Mouse (Mus musculus) forebrain, embryonic 15.5 days (tissue): Measurements from ENCODE around the gene Tmem240. TPM values are rescaled to one million over a fixed set of nuclear protein-coding genes. Genes with fewer than 3 reads are reported as not detected.
"Not testable (repeated sequence)": the region's sequence is repeated elsewhere in the genome, so short reads cannot be mapped to it uniquely, and the experiment has no call there.

ENCODE experiments used
- ATAC-seq: fragments of 200-750 bp; cut with Nextera tagmentation; replicated peaks from 2 replicates; pipeline ENCODE4 v1.8.0; 2017; ENCODE audit warnings: mild to moderate bottlenecking, moderate TSS enrichment, moderate library complexity
- H3K27ac ChIP-seq: fragments of 300-500 bp; sonication (generic); replicated peaks from 2 replicates; pipeline ENCODE4 v1.5.1; 2015; ENCODE audit warnings: mild to moderate bottlenecking, inconsistent platforms
- H3K27me3 ChIP-seq: fragments of 300-500 bp; sonication (generic); 2 replicates; pipeline ENCODE4 v1.6.1; 2015; ENCODE audit warnings: inconsistent platforms
- H3K36me3 ChIP-seq: fragments of 300-500 bp; sonication (generic); 2 replicates; pipeline ENCODE4 v1.6.1; 2015; ENCODE audit warnings: mild to moderate bottlenecking, inconsistent platforms
- H3K4me1 ChIP-seq: fragments of 300-500 bp; sonication (generic); 2 replicates; pipeline ENCODE4 v1.6.1; 2015; ENCODE audit warnings: inconsistent platforms
- H3K4me2 ChIP-seq: fragments of 300-500 bp; sonication (generic); replicated peaks from 2 replicates; pipeline ENCODE4 v1.6.1; 2015; ENCODE audit warnings: mild to moderate bottlenecking, inconsistent platforms
- H3K4me3 ChIP-seq: fragments of 300-500 bp; sonication (generic); 2 replicates; pipeline ENCODE4 v1.5.1; 2015; ENCODE audit warnings: mild to moderate bottlenecking, inconsistent platforms
- H3K9ac ChIP-seq: fragments of 300-500 bp; sonication (generic); replicated peaks from 2 replicates; pipeline ENCODE4 v1.6.1; 2015; ENCODE audit warnings: mild to moderate bottlenecking, inconsistent platforms
- H3K9me3 ChIP-seq: fragments of 300-500 bp; sonication (generic); 2 replicates; pipeline ENCODE4 v1.6.1; 2016; ENCODE audit warnings: inconsistent platforms
- WGBS: fragments of 180-500 bp; shearing (Covaris S2); methylation state at CpG from one replicate; pipeline ENCODE4 v1.1.7; 2015; ENCODE audit warnings: mixed read lengths; 5-methylcytosine and 5-hydroxymethylcytosine counted together
- polyA plus RNA-seq: library from polyadenylated mRNA; unstranded; fragments of >200 nt; fragmentation: Nextera tagmentation; extraction: Ambion mirVana; gene quantifications from 2 replicates; pipeline ENCODE4 v1.2.1, GENCODE M21; 2015

Gene Tmem240
- 10.4 TPM in 2 replicates for polyA plus RNA-seq

DNA sequence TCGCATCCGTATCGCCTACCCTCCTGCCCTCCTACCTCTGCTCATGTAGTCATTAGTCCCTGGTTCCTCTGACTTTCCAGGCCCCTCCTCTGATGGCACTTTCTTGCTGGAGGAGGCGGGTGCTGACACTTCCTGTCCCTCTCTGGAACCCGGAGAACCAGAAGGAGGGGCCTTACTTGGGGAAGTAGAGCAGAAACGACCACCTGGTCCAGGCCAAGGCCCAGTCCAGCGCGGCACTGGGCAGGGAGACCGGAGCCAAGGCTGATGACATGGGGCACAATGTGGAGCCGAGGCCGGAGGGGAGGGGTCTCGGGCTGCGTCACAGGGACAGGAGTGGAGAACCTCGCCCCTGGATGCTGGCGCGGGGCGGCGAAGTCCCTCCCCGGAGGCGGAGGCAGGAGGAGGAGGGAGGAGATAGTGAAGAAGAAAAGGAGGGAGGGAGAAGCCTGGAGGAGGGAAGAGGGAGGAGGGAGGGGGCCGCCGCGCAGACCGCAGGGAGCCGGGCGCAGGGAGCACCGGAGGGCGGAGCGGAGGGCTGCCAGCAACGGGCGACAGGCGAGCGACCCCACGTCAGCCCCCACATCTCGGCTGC, at the start of gene Tmem240:
Gene Tmem240 (plus strand): TSS at position 451 of the 592 bp plus-strand sequence.
- peaks cover 8% of the 10 kb centered on the region; the same call in 1 of the 2 replicates for H3K36me3 ChIP-seq
- peak within 1 kb of the TSS; percentile 87 for H3K4me3 ChIP-seq
- H3K27ac ChIP-seq, result peak within 1 kb of the TSS; percentile 94
- H3K9ac ChIP-seq, result peak within 1 kb of the TSS; percentile 96
- H3K4me2 ChIP-seq, result peak within 1 kb of the TSS; percentile 93
- peak; percentile 90 for ATAC-seq
- H3K9me3 ChIP-seq, result no peaks in the 10 kb centered on the region
- H3K4me1 ChIP-seq, result peaks cover 26% of the 10 kb centered on the region
- H3K27me3 ChIP-seq, result no peaks in the 10 kb centered on the region
- under 1% methylated on average over 30 of the region's 35 CpGs for WGBS

DNA sequence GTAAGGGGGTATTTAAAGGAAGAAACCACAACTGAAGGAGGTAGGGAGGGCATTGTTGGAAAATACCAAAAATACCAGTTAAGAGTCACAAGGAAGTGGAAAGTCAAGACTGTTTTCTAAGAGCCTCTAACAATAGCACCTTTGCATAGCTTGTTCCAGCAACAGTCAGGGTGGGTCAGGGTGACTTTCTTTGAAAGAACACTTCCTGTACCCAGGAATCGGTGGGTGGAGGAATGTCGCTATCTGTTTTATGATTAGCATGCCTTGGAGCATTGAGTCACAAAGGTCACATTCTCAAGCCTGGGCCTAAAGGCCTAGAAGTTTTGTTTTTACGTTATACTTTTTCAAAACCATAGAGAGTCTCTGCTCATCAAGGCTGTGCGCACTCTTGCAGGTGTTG, 46.8 kb upstream of the Tmem240 start:
- not testable (repeated sequence) for ATAC-seq, H3K36me3 ChIP-seq
- WGBS, result 90% methylated on average over 4 of the region's 4 CpGs

DNA sequence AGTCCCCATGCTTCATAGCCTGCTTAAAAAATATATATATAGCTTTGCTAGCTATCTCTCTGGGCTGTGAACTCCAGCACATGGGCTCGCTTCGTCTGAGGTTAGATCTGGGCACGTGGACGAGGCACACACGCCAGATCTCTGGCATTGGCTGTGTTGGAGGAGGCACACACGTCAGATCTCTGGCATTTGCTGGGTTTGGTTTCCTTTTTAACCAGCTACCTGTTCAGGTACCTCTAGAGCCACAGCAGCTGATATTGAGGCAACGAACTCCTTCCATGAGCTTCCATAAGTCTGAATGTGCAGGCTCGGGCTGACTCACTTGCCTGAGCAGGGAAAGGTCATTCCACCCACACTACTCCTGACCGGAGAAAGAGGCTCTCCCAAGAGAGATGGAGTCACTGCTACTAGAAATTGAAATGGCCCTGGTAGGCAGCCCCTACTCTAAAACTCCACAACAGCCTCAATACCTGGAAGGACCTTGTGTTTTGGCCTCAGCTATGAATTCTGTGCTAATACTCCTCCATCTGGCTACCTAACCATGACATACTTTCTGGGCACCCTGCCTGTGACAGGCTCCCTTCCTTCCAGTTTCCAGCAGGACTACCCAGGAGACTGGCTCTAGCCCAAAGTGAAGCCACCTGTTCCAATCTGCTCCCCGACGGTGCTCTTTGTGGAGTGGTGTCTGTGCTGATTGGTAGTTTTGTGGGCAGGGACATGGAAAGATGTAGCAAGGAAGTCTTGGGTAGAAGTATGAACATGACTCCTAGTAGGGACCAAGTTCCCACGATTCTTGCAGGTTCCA, 43.8 kb upstream of the Tmem240 start:
- H3K4me2 ChIP-seq, result no peak overlapping the region
- ATAC-seq, result no peak
- no peaks in the 10 kb centered on the region for H3K9me3 ChIP-seq
- peaks cover 19% of the 10 kb centered on the region for H3K4me1 ChIP-seq
- peaks cover 5% of the 10 kb centered on the region; the same call in 1 of the 2 replicates for H3K27me3 ChIP-seq
- no peaks in the 10 kb centered on the region for H3K36me3 ChIP-seq
- H3K9ac ChIP-seq, result no peak overlapping the region
- no peak overlapping the region for H3K4me3 ChIP-seq
- 77% methylated on average over 12 of the region's 12 CpGs for WGBS
- H3K27ac ChIP-seq, result no peak overlapping the region

More for the DNA sequence above, 46.8 kb upstream of the Tmem240 start:
- H3K27me3 ChIP-seq, H3K4me3 ChIP-seq, H3K4me1 ChIP-seq, H3K27ac ChIP-seq, H3K9me3 ChIP-seq, H3K4me2 ChIP-seq, H3K9ac ChIP-seq: not testable (repeated sequence)

DNA sequence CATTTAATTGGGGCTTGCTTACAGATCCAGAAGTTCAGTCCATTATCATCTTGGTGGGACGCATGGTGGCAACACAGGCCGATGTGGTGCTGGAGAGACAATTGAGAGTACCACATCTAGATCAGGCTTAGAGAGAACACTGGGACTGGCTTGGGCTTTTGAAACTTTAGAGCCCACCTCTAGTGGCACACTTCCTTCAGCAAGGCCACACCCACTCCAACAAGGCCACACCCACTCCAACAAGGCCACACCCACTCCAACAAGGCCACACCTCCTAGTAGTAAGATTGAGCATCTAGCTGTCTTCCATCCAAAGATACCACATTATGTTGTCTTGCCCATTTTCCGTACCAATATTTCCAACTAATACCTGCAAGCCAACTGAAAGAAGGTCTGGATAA, 42.2 kb upstream of the Tmem240 start:
- WGBS, result 96% methylated on average over 3 of the region's 3 CpGs
- Histone ChIP-seq H3K4me1 (peaks cover 28% of the 10 kb centered on the region), H3K9ac (no peak overlapping the region), H3K27me3 (peaks cover 5% of the 10 kb centered on the region; the same call in 1 of the 2 replicates), H3K9me3 (no peaks in the 10 kb centered on the region), H3K4me3 (no peak overlapping the region), H3K27ac (no peak overlapping the region), H3K4me2 (no peak overlapping the region), H3K36me3 (no peaks in the 10 kb centered on the region)
- no peak for ATAC-seq

DNA sequence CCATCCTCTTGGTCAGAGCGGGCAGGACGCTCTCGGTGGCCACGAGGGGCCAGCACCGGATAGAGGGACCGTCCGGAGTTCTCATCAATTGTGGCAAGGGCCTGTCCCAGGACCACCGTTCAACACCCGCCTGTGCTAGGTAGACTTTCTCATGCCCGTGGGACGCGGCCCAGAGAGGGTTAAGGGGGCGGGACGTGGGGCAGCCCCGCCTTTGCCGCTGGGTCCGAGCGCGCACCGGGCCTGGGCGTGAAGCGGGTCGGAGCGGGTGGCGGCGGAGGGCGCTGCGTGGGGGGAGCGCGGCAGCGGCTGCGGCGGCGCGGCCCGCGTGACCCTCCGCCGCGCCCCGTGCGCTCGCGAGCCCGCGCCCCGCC, 40.5 kb upstream of the Tmem240 start, which contains the start of gene Fndc10:
Gene Fndc10 (plus strand): TSS at position 232 of the 371 bp plus-strand sequence.
- Histone ChIP-seq H3K4me1 (peaks cover 28% of the 10 kb centered on the region), H3K27me3 (peaks cover 5% of the 10 kb centered on the region; the same call in 1 of the 2 replicates), H3K9me3 (no peaks in the 10 kb centered on the region), H3K4me2 (peak within 1 kb of the TSS; percentile 58), H3K27ac (peak within 1 kb of the TSS; percentile 89), H3K36me3 (no peaks in the 10 kb centered on the region), H3K4me3 (peak within 1 kb of the TSS; percentile 69), H3K9ac (peak within 1 kb of the TSS; percentile 69)
- ATAC-seq, result peak; percentile 93
- WGBS, result under 1% methylated on average over 28 of the region's 47 CpGs

DNA sequence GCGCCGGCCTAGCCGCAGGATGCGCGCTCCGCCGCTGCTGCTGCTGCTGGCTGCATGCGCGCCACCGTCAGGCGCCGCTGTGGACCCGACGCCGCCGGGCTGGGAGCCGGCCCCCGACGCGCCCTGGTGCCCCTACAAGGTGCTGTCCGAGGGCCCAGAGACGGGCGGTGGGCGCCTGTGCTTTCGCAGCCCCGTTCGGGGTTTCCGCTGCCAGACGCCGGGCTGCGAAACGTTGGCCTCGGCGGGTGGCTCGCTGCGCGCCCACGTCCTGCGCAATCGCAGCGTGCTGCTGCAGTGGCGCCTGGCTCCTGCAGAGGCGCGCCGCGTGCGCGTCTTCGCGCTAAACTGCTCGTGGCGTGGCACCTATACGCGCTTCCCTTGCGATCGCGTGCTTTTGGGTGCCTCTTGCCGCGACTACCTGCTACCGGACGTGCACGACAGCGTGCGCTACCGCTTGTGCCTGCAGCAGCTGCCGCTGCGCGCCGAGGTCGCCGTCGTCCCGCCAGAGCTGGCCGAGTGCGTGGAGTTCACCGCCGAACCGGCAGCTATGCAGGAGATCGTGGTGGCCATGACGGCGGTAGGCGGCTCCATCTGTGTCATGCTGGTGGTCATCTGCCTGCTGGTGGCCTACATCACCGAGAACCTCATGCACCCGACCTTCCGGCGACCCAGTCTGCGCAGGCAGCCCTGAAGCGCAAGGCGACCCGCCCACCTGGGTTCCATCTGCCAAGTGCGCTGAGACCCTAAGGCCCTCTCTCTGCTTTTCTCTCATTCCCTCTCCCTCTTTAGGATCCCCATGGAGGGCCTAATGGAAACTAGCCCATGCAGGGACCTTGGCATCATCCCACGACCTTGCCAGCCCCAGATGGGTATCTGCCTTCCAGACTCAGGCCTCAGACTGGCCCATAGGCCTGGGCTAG, 39.9 kb upstream of the Tmem240 start:
- Histone ChIP-seq H3K27ac (peak overlapping the region; percentile 89), H3K9ac (peak overlapping the region; percentile 69), H3K9me3 (no peaks in the 10 kb centered on the region), H3K4me3 (peak overlapping the region; percentile 69), H3K36me3 (no peaks in the 10 kb centered on the region), H3K4me1 (peaks cover 28% of the 10 kb centered on the region), H3K4me2 (peak overlapping the region; percentile 58), H3K27me3 (peaks cover 5% of the 10 kb centered on the region; the same call in 1 of the 2 replicates)
- under 1% methylated on average over 85 of the region's 92 CpGs for WGBS
- ATAC-seq, result peak; percentile 87

DNA sequence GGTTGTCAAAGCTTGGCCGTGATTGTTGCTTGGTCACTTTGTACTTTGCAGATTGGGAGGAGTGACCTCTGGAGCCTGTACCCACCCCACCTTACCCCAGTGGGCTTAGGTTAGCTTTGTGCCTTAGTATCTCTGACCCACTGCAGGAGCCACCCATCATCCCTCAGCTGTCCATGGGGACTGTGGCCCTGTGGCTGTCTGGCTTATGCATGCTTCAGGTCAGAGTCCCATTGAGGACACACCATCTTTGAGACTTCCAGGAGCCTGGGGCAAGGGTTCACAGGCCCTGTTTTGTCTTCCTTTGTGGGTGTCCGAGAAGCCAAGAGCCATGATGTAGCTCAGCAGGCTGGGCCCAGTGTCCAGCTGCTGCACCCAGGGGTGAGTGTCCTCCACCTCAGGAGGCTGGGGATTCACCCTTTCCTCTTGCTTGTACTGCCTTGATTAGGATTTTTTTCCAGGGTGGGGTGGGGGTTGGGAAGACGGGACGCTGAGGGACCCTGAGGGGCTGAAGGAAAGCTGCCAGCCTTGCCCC, 39.0 kb upstream of the Tmem240 start:
- no peaks in the 10 kb centered on the region for H3K9me3 ChIP-seq
- no peak overlapping the region for H3K27ac ChIP-seq
- no peaks in the 10 kb centered on the region for H3K36me3 ChIP-seq
- H3K4me3 ChIP-seq, result peak overlapping the region; percentile 69
- peaks cover 28% of the 10 kb centered on the region for H3K4me1 ChIP-seq
- peak overlapping the region; percentile 69 for H3K9ac ChIP-seq
- WGBS, result 77% methylated on average over 4 of the region's 4 CpGs
- no peak for ATAC-seq
- H3K27me3 ChIP-seq, result peaks cover 5% of the 10 kb centered on the region; the same call in 1 of the 2 replicates
- peak overlapping the region; percentile 58 for H3K4me2 ChIP-seq

DNA sequence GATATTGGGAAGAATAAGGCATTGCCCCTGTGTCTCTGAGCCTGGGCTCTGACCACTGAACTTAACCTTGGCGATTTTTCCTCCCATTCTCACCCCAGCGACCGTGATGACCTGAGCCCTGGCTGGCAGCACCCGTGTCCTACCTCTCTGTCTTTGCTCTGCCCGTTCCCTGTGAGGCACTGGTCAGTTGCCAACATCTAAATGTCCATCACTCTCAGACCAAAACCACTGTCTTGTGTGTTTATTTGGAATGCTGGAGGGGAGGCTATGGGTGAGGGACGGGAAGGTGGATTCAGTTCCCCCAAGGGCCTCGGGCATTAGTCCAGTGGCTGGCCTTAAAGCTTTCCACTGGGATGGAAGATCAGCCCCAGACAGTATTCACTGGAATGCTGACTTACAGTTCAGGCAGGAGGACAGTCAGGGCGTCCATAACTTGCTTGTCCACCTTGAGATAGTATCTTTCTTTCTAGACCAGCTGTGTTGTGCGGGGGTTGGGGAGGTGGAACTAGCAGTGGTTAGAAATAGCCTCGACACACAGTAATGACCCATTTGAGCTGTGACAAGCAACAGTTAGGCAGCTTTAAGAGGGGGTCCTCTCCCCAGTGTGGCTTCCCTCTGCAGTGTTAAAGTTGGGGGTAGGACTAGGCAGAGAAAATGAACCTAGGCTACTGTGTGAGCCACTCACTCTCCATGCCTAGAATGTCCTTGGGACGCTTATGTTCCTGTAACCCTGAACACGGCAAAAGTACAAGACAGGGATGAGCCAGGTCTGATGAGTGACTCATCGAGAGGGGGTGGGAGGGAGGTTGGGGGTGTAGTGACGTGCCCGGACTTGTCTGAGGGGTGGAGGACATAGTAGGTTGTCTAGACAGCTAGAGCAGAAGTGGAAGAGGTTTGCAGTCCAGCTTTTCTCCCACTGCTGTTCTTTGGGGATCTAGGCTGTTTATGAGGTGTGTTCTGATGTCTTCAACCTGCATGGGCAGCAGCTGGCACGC, 38.0 kb upstream of the Tmem240 start:
- H3K27ac ChIP-seq, result no peak overlapping the region
- no peak overlapping the region for H3K9ac ChIP-seq
- ATAC-seq, result no peak
- peaks cover 5% of the 10 kb centered on the region; the same call in 1 of the 2 replicates for H3K27me3 ChIP-seq
- H3K9me3 ChIP-seq, result no peaks in the 10 kb centered on the region
- H3K4me3 ChIP-seq, result peak overlapping the region; percentile 69; the same call in 1 of the 2 replicates
- peak overlapping the region; percentile 58 for H3K4me2 ChIP-seq
- peaks cover 24% of the 10 kb centered on the region for H3K4me1 ChIP-seq
- WGBS, result 83% methylated on average over 16 of the region's 16 CpGs
- no peaks in the 10 kb centered on the region for H3K36me3 ChIP-seq

DNA sequence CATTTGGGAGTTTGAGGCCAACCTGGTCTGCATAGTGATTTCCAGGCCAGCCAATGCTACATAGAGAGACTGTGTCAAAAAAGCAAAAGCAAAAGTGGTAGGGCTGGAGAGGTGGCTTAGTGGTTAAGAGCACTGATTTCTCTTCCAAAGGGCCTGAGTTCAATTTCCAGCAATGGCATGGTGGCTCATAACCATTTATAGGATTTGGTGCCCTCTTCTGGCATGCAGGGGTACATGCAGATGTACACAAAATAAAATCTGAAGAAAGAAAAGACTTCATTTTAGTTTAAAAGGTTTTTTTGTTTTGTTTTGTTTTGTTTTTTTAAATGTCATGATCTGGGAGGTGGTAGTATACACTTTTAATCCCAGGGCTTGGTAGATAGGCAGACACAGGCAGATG, 34.2 kb upstream of the Tmem240 start:
- Histone ChIP-seq H3K36me3 (no peaks in the 10 kb centered on the region), H3K27me3 (peaks cover 2% of the 10 kb centered on the region; the same call in 1 of the 2 replicates), H3K4me3 (no peak overlapping the region), H3K4me2 (no peak overlapping the region), H3K27ac (no peak overlapping the region), H3K9me3 (no peaks in the 10 kb centered on the region), H3K9ac (no peak overlapping the region), H3K4me1 (peaks cover 22% of the 10 kb centered on the region)
- no peak for ATAC-seq

DNA sequence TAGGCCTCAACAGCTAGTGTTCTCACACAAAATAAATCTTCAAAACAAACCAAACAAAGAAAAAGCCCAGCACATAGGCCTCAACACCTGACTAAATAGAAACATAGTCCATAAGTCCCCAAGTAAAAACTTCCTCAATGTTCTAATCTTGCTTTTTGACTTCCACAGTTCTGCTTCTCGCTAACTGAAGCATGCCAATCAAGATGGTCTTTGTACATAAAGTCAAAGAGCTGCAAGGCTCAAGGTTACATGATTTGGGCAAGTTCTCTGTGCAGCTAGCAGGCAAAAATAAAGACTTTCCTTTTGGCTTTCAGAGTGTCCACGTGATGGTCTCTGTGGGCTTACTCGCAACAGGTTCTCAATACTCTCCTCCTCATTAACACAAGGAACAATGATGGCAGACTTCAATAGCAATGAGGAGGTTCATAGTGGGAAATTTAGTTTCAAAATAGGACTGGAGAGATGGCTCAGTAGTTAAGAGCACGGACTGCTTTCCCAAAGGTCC, 31.1 kb upstream of the Tmem240 start:
- Histone ChIP-seq H3K9ac (no peak overlapping the region), H3K27ac (no peak overlapping the region), H3K27me3 (no peaks in the 10 kb centered on the region), H3K4me2 (no peak overlapping the region), H3K36me3 (no peaks in the 10 kb centered on the region), H3K4me1 (peaks cover 25% of the 10 kb centered on the region), H3K9me3 (no peaks in the 10 kb centered on the region), H3K4me3 (no peak overlapping the region)
- WGBS, result 93% methylated on average over 4 of the region's 4 CpGs
- ATAC-seq, result no peak
